Mouse (Mus musculus): ENCODE data around the gene Olfr1233.

Olfr1233 gene

GRCm38 (mm10) chr2:89342298-89342697 lies at the start of gene Olfr1233:
TSS of gene Olfr1233 (minus strand) at chr2:89342398.
- no peak for DNase-seq (ENCODE audit: extremely low read depth, low read depth)

- no peak for DNase-seq (ENCODE audit: extremely low read depth, low read depth)
Measured at GRCm38 (mm10) chr2:89364765-89365164, 22.6 kb upstream of the Olfr1233 start, which contains the start of gene Olfr1234. TSS of gene Olfr1234 (minus strand) at chr2:89364865.

- DNase-seq (ENCODE audit: extremely low read depth, low read depth) = no peak
Measured at GRCm38 (mm10) chr2:89329575-89329974, 12.6 kb downstream of the Olfr1233 start, which contains the start of gene Olfr1232. TSS of gene Olfr1232 (minus strand) at chr2:89329675.

DNA sequence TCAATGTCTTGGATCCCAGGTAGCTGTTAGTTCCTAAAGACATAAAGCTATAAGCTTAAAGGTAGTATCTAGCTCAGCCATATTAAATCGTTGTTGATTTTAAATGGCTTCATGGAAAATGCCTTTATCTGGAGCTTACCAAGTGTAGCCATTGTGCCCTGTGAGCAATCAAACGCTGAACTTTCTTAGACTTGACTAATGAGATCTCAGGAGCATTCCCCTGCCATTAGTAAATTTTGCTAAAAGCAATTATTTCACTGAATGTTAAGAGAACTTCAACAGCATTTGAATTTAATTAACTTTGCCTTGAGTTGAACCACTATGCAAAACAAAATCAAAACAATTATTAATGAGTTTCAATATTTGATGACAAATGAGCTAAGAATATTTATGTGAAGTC lies 35.2 kb downstream of the Olfr1233 start, which contains the start of gene Olfr1231:
Olfr1231 (minus strand) TSS at position 101 of the 400 bp plus-strand sequence.
- no peak for DNase-seq (ENCODE audit: extremely low read depth, low read depth)

- no peak for DNase-seq (ENCODE audit: extremely low read depth, low read depth)
Measured at GRCm38 (mm10) chr2:89297168-89297567, 45.0 kb downstream of the Olfr1233 start, which contains the start of gene Olfr1230. TSS of gene Olfr1230 (minus strand) at chr2:89297268.

DNA sequence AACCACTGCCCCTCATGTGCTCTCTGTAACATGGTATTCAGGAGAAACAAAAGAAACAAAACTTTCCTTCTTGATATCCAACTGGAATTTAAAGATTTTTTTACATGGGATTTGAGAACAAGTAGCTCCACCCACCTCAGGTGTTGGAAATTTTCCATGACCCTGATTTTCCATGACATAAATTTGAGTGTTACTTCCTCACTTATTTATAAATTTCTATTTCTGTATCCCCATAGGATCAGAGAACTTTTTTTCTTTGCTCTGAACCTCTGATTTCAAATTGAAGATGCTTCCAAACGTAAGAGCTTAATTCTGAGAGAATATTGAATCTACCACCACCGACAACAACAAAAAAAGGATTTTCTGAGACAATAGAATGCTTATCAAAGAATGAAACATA lies 54.3 kb downstream of the Olfr1233 start, which contains the start of gene Olfr1229:
Olfr1229 (minus strand) TSS at position 101 of the 400 bp plus-strand sequence.
- DNase-seq (ENCODE audit: extremely low read depth, low read depth) = no peak

Measured in MEL-GATA-1-ER (cell line).